Mouse (Mus musculus): Measurements from ENCODE around the gene Tbc1d12.

DNA sequence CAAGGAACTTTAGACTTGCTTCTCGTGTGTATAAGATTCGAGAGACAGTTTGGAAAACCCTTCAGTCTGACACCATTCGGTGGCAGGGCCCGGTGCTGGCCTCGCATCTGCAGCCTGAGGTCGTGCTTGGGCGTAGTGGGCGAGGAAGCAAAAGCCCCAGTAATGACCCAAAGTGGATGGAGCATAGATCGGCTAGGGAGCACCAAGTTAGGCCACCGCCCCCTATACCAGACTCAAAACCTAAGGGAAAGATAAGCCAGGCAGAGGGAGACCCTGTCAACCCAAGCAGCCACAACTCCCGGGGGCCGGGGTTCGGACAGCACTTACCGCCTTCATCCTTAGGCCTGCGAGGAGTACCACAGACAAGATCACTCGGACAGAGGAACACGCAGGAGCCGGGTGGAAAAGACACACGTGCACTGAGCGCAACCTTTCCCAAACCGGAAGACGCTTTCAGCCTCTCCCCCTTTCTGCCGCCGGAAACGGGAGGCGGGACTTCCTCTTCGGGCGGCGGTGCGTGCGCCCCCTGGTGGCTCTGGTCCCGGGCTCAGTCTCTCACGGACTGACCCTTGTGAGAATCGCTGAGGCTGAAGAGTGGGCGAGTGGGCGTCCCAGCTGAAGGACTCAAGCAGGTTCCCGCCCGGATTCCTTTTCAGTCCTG is 17.5 kb upstream of the Tbc1d12 start, which contains the start of gene Noc3l:
- TF ChIP-seq KAT2A (conservative IDR thresholded peaks at IDR 0.05; ENCODE audit: low read depth, low read length) (peak; percentile 62; the same call in 1 of the 2 replicates), MYC (IDR thresholded peaks at IDR 0.05; ENCODE audit: low read depth, low read length) (peak; percentile 97), USF1 (IDR thresholded peaks at IDR 0.05; ENCODE audit: low read depth, low read length) (peak; percentile 37; the same call in 1 of the 2 replicates), ZC3H11A (IDR thresholded peaks at IDR 0.05; ENCODE audit: low read depth, low read length) (no peak), MXI1 (IDR thresholded peaks at IDR 0.05; ENCODE audit: low read depth, low read length) (peak; percentile 100), CTCF (IDR thresholded peaks at IDR 0.05 in 2 of 3, conservative IDR thresholded peaks at IDR 0.05 in 1 of 3; ENCODE audit: control insufficient read depth in 1 of 3, insufficient read depth in 1 of 3, low read depth in 2 of 3, low read length in 3 of 3, poor library complexity in 1 of 3, severe bottlenecking in 1 of 3) (peak; percentile 64 to 93 (median 86)), SMC3 (IDR thresholded peaks at IDR 0.05; ENCODE audit: low read depth, low read length) (peak; percentile 28; the same call in 1 of the 2 replicates), MAFK (IDR thresholded peaks at IDR 0.05; ENCODE audit: borderline replicate concordance, low read depth, low read length) (no peak), ZNF384 (IDR thresholded peaks at IDR 0.05; ENCODE audit: low read depth, low read length) (0 out of 2 replicates have a peak, but pooled peaks have one; percentile 16), POLR2A (IDR thresholded peaks at IDR 0.05; ENCODE audit: control insufficient read depth in 1 of 2, insufficient read depth in 1 of 2, low read depth in 1 of 2, low read length in 2 of 2, poor library complexity in 1 of 2) (peak; percentile 54 to 92; a peak in 3 of 4 replicates), ETS1 (IDR thresholded peaks at IDR 0.05; ENCODE audit: low read depth, low read length) (peak; percentile 38; the same call in 1 of the 2 replicates)

All from MEL (cell line).